Mouse (Mus musculus) left cerebral cortex, postnatal 10 days (tissue): ENCODE data around the gene Plekha7. TPM values are rescaled to one million over a fixed set of nuclear protein-coding genes. Genes with fewer than 3 reads are reported as not detected.
A peak's percentile ranks its signal among the peaks of the same experiment; 100 is the strongest.

ENCODE experiments used
- DNase-seq, 2 experiments: peaks; one replicate each; pipeline ENCODE4 v3.0.0; 2021 to 2022; ENCODE audit warnings: low spot score in 2 of 2, mixed read lengths in 1 of 2; ENCODE audit errors: extremely low spot score in 1 of 2
- intact Hi-C: fragments of 180-260 bp; cut with DNase I; formaldehyde crosslinking; loops from one replicate; pipeline ENCODE4 v1.15.1; 2025
- total RNA-seq, 2 experiments: library from RNA; stranded (reverse); gene quantifications; 2 replicates each; pipeline ENCODE4 v1.2.3; 2021

Gene Plekha7
- 10 to 100 TPM; 18.7 to 23.6 TPM for total RNA-seq

- intact Hi-C loops, result no loop called here
- peak in 1 of 2 experiments; percentile 43 for DNase-seq
Measured at GRCm38 (mm10) chr7:116307871-116308631, at the start of gene Plekha7. Gene Plekha7, minus strand, starts transcription at chr7:116308376.

- intact Hi-C loops, result loop anchor here (10.0 kb wide), 1 partner anchor 169 kb away; the partner anchor contains the start of gene Nucb2
- DNase-seq, result peak; percentile 51 to 63
Measured at GRCm38 (mm10) chr7:116336226-116336625, 28.1 kb upstream of the Plekha7 start.

GRCm38 (mm10) chr7:116335133-116335532 is 27.0 kb upstream of the Plekha7 start:
- no peak for DNase-seq
- intact Hi-C loops, result loop anchor here (10.0 kb wide), 1 partner anchor 170 kb away; the partner anchor contains the start of gene Nucb2

DNA sequence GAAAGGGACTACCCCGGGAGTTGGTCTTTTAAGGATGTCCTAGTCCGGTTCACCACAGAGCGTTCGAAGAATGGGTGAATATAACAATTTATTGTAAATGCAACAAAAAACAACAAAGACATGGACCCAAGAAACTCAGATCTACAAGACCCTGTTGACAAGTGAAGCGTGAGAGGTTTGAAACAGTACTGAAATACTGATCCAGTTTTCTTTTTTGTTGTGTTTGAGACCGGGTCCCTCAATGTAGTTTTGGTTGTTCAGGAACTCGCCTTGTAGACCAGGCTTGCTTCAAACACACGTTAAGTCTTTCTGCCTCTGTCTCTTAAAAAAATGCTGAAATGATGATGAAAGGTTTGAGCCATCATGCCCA is 26.5 kb upstream of the Plekha7 start:
- intact Hi-C loops, result loop anchor here (10.0 kb wide), 1 partner anchor 170 kb away; the partner anchor contains the start of gene Nucb2
- no peak for DNase-seq

GRCm38 (mm10) chr7:116333713-116334668 is 25.8 kb upstream of the Plekha7 start, which contains the start of gene Rps13:
Gene Rps13, minus strand, starts transcription at chr7:116334195.
- intact Hi-C loops, result loop anchor here (10.0 kb wide), 1 partner anchor 171 kb away; the partner anchor contains the start of gene Nucb2
- peak; percentile 98 to 99 for DNase-seq

DNA sequence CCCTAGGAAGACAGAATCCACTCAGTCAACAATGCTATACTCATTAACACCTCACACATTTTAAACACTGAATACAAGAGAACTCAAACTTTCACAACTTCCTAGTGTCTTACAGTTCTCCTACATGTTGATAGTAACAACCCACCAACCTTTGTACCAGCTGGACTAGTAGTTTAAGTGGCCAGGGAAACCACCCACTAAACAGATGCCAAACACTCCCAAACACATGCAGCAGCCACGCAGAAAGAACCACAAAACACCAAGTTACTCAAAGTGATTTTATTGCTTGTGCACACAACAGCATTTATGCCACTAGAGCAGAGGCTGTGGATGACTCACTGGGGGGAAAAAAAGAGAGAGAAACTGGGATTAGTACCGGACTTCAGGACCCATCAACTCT is 23.1 kb upstream of the Plekha7 start:
- DNase-seq, result no peak
- intact Hi-C loops, result loop anchor here (10.0 kb wide), 1 partner anchor 174 kb away; the partner anchor contains the start of gene Nucb2

- DNase-seq, result no peak
- intact Hi-C loops, result loop anchor here (10.0 kb wide), 1 partner anchor 175 kb away; the partner anchor contains the start of gene Nucb2
Measured at GRCm38 (mm10) chr7:116329858-116330257, 21.7 kb upstream of the Plekha7 start.

DNA sequence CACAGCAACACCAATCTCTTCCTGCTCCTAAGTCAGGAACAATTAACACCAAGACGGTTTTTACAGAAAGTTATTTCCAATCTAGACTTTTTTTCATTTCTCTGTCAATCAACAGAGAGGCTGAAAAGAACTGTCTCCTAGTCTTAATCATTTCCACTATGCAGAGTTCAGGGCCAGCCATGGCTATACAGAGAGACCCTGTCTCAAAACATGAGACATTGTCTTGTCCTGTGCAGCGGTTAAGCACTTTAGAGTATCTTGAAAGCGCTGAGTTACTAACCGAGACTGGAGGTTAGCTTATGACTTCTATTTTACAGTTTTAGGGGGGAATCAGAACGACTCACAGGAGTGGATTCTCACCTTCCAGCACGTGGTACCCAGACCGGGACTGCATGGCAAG is 20.6 kb upstream of the Plekha7 start:
- intact Hi-C loops, result no loop called here
- no peak for DNase-seq

- intact Hi-C loops, result no loop called here
- DNase-seq, result no peak
Measured at GRCm38 (mm10) chr7:116327901-116328300, 19.7 kb upstream of the Plekha7 start.

DNA sequence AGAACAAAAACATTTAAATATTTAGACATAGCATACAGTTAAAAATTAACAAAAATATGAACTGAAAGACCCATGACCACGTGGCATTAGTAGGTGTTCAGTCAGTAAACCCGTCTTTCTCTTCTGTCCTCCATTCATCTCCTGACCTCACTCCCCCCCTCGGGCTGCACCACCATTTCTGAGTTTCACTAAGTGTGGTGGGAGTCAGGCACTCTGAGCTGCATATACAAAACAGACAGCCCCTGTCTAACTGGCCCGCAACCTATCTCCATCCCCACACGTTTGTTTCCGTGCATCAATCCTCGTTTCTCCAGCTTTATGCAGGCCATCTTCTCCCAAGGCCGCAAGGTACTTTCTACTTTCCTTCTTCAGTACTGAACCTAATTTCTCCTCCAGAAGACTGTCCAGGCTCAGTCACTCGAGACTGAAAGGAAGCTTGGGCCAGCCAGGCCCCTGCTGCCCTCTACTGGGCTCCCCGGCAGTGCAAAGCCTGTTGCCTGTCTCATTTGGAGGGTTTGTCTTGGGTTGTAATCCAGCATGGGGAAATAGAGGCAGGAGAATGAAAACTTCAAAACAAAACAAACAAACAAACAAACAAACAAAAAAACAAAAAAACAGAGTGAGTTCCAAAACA is 15.3 kb upstream of the Plekha7 start:
- peak in 1 of 2 experiments; percentile 76 for DNase-seq
- intact Hi-C loops, result loop anchor here (2.0 to 5.0 kb wide), 4 partner anchors 61 to 191 kb away; no protein-coding TSS in a partner anchor

GRCm38 (mm10) chr7:116309456-116309855 is 1.3 kb upstream of the Plekha7 start:
- intact Hi-C loops, result no loop called here
- DNase-seq, result peak in 1 of 2 experiments; percentile 43

DNA sequence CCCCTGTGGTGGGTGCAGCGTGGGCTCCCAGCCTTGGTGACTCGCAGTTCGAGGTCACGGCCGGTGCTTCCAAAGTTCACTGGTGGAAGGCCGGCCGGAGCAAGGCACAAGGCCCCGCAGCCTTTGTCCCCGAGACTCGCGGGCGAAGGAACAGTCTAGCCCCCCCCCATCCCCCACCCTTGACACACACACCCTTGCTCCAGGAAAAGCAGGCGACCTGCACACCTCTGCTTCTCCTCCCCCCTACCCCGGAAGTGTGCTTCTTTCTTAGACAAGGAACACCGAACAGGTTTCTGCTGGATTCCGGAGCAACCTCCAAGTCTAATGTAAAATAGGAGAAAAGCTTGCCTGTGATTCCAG is 436 bp upstream of the Plekha7 start:
- no peak for DNase-seq
- intact Hi-C loops, result no loop called here

DNA sequence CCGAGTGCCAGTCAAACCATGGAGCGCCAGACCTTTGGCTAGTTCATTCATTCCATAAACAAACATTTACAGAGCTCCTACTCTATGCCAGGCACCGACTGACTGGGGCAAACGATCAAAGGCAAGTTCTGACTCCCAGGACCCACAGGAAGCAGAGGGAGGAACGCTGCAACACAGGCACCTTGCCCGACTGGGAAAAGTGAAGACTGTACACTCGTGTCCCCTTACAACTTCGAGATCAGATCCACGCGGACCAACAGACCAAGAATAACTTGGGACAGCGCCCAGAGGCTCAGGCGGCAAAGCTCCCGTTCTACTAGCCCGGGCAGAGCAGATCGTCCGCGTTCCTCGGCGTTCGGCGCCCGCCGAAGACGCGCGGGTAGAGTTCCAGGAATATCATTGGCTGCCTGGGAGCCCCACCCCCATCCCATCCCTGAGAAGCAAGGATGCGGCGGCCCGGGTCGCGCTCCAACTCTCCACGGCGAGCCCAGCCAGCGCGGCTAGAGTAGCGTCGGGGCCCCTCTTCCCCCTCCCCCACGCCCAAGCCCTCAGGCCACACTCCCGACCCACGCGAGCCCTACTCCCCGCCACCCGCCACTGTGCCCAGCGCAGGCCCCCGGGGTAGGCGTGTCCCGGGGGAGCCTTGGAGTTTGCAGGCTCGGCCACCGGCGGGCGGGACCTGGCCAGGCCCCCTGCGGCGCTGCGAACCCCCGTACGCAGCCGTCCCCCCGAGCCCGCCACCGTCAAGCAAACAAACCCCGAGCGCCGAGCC is 891 bp downstream of the Plekha7 start:
- intact Hi-C loops, result no loop called here
- DNase-seq, result peak in 1 of 2 experiments; percentile 76

- no peak for DNase-seq
- intact Hi-C loops, result no loop called here
Measured at GRCm38 (mm10) chr7:116306601-116307000, 1.6 kb downstream of the Plekha7 start.

GRCm38 (mm10) chr7:116301661-116302311 is 6.4 kb downstream of the Plekha7 start:
- intact Hi-C loops, result no loop called here

GRCm38 (mm10) chr7:116301144-116301543 is 7.0 kb downstream of the Plekha7 start:
- no peak for DNase-seq
- intact Hi-C loops, result no loop called here

More at GRCm38 (mm10) chr7:116301661-116302311, 6.4 kb downstream of the Plekha7 start:
- DNase-seq, result no peak

DNA sequence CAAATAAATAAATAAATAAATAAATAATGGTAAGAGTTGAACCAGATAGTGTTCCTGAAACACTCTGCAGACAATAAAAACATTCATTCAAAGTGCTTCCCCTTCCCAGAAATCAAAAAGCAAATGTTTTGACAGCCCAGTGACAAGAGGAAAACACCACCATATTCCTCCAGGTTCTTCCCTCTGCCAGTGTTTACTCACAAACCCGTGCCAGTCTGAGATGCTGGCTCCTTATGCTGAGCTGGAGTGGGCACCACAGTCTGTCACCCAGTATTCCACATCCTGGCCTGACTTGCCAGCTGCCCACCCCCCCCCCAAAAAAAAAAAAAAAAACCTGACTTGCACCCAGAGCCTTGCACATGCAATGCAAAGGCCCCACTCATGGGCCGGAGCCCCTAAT is 9.3 kb downstream of the Plekha7 start:
- intact Hi-C loops, result no loop called here
- DNase-seq, result no peak
